Mouse (Mus musculus) limb, embryonic 15.5 days (tissue): Measurements from ENCODE around the gene Urad. TPM values are rescaled to one million over a fixed set of nuclear protein-coding genes. Genes with fewer than 3 reads are reported as not detected.
A peak's percentile ranks its signal among the peaks of the same experiment; 100 is the strongest.

Source experiments
- ATAC-seq: fragments of 200-750 bp; cut with Nextera tagmentation; 2 replicates; pipeline ENCODE4 v1.8.0; 2017; ENCODE audit warnings: low read depth, moderate TSS enrichment; ENCODE audit not compliant: insufficient number of reproducible peaks, low FRiP score, low TSS enrichment
- H3K27ac ChIP-seq: fragments of 300-500 bp; sonication (generic); 2 replicates; pipeline ENCODE4 v1.5.1; 2015; ENCODE audit warnings: moderate library complexity, mild to moderate bottlenecking, inconsistent platforms
- H3K27me3 ChIP-seq: fragments of 300-500 bp; sonication (generic); 2 replicates; pipeline ENCODE4 v1.6.1; 2015; ENCODE audit warnings: inconsistent platforms
- H3K36me3 ChIP-seq: fragments of 300-500 bp; sonication (generic); 2 replicates; pipeline ENCODE4 v1.6.1; 2015; ENCODE audit warnings: inconsistent platforms
- H3K4me1 ChIP-seq: fragments of 300-500 bp; sonication (generic); 2 replicates; pipeline ENCODE4 v1.6.1; 2015; ENCODE audit warnings: inconsistent platforms
- H3K4me2 ChIP-seq: fragments of 300-500 bp; sonication (generic); 2 replicates; pipeline ENCODE4 v1.6.1; 2015; ENCODE audit warnings: mild to moderate bottlenecking, inconsistent platforms
- H3K4me3 ChIP-seq: fragments of 300-500 bp; sonication (generic); 2 replicates; pipeline ENCODE4 v1.5.1; 2015; ENCODE audit warnings: mild to moderate bottlenecking, inconsistent platforms
- H3K9ac ChIP-seq: fragments of 300-500 bp; sonication (generic); 2 replicates; pipeline ENCODE4 v1.6.1; 2015; ENCODE audit warnings: inconsistent platforms
- H3K9me3 ChIP-seq: fragments of 300-500 bp; sonication (generic); 2 replicates; pipeline ENCODE4 v1.6.1; 2016; ENCODE audit warnings: inconsistent platforms
- WGBS: fragments of 180-500 bp; shearing (Covaris S2); methylation state at CpG from one replicate; pipeline ENCODE4 v1.1.7; 2015; 5-methylcytosine and 5-hydroxymethylcytosine counted together
- polyA plus RNA-seq: library from polyadenylated mRNA; unstranded; fragments of >200 nt; fragmentation: Nextera tagmentation; extraction: Ambion mirVana; gene quantifications from 2 replicates; pipeline ENCODE4 v1.2.1, GENCODE M21; 2015

The Urad gene
- polyA plus RNA-seq, 1 experiment from 2014 or later: not detected

DNA sequence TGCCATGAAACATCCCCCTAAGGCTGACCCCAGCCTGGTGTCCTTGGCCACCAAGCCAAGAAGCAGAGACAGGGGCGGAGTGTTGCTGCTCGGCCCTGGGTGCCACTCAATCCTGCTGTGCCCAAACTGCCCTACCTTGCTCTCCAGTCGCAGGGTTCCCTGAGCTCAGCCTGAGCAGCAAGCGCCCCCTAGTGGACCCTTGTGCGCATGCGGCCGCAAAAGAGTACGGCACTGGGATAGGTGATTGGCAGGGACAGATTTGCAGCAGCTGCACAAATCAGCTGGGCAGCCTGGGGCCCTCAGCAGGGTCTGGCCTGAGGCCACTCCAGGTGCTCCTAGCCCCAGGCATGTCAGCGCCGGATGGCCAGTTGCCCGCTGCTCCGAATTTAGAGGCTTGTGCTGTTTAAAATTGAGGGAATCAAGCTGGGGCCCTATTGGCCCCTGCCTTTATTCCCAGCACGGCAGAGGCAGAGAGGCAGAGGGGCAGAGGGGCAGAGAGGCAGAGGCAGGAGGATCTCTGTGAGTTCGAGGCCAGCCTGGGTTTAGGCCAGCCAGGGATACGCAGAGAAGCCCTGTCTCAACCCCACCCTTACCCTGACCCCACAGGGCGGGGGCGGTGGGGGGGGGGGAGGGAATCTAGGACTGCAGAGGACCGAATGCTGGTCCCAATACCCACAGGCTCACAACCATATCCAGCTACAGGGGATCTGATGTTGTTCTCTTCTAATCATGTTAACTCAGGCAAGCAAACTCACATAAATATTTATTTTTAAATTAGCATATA, 28.9 kb downstream of the Urad start:
- Histone ChIP-seq H3K4me3 (no peak overlapping the region), H3K9ac (no peak overlapping the region), H3K4me1 (peaks cover 7% of the 10 kb centered on the region), H3K9me3 (no peaks in the 10 kb centered on the region), H3K27ac (no peak overlapping the region), H3K27me3 (peaks cover 60% of the 10 kb centered on the region), H3K4me2 (no peak overlapping the region), H3K36me3 (no peaks in the 10 kb centered on the region)
- peak; percentile 55; the same call in 1 of the 2 replicates for ATAC-seq
- WGBS: 21% methylated on average over 18 of the region's 18 CpGs

DNA sequence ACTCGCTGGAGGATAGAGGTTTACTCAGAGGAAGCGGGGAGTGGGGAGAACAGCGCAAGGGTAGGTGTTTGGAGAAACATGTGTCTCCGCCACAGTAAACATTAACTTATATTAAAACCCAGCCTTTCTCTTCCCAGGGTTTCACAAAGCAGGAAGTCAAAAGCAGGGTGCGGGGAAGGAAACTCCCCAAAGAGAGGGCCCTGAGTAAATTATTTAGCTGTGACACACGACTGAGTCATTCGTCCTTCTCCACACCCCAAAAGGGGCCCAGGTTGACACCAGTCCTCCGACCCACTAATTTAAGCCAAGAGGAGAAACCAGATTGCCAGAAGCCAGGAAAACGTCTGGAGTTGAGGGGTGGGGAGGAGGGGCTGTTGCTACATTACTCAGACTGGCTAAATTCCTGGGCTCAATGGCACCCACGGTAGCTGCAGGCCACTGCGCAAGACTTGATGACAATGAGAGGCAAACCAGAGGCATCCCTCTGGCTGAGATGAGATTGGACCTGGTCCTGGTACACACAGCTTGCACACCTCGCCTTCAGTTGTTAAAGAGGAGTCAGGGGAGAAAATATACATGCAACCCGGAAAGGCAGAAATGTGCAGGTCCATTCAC, 29.6 kb downstream of the Urad start:
- Histone ChIP-seq H3K4me3 (no peak overlapping the region), H3K27ac (no peak overlapping the region), H3K9me3 (no peaks in the 10 kb centered on the region), H3K9ac (no peak overlapping the region), H3K27me3 (peaks cover 53% of the 10 kb centered on the region), H3K36me3 (no peaks in the 10 kb centered on the region), H3K4me2 (no peak overlapping the region), H3K4me1 (peaks cover 7% of the 10 kb centered on the region)
- no peak for ATAC-seq
- 34% methylated on average over 13 of the region's 13 CpGs for WGBS

DNA sequence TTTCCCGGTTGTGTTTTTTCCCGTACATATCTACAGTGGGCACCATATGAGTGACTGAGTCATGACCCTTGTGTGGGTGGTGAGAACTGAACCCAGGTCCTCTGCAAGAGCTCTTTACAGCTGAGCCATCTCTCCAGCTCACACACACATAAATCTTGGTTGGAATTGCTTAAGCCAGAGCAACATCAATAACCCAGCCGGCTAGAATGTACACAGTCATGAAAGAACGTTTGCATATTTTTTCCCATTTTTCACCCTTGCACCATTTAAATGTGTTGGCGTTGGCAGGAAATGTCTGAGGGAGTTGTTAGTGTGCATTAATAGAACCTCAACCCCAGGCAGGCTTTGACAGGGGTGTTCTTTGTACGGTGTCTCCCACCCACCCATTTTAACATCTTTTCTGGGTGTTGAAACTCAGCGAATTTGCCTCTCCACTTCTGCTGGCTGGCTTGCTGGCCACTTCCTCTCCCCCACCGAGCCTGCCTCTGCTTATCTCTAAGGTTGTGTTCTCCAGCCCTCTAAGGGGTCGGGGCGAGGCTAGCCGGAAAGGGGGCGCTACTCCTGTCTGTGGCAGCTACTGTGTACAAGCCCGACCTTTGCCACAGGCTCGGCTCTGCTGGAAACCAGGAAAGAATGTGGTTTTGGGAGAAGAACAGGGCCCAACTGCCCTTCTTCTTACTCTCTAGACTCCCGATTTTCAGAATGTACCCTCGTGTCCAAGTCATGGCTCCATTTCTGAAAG, 30.3 kb downstream of the Urad start:
- Histone ChIP-seq H3K4me1 (peaks cover 7% of the 10 kb centered on the region), H3K36me3 (no peaks in the 10 kb centered on the region), H3K27ac (no peak overlapping the region), H3K4me3 (no peak overlapping the region), H3K27me3 (peaks cover 47% of the 10 kb centered on the region), H3K9me3 (no peaks in the 10 kb centered on the region), H3K4me2 (no peak overlapping the region), H3K9ac (no peak overlapping the region)
- ATAC-seq: no peak
- WGBS: 33% methylated on average over 16 of the region's 16 CpGs

DNA sequence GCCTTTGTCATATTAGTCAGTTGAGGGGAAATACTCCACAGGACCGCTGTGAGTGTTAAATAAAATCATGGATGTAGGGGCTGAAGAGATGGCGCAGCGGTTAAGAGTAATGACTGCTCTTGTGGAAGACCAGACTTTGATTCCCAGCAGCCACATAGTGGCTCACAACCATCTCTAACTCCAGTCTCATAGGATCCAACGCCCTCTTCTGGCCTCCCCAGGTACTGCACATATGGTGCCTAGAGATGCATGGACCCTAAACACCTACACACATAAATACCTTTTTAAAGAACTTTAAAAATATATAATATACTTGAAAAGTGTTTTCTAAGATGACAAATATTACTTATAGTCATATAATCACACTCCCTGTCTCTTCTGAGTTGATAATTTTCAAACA, 37.9 kb downstream of the Urad start:
- H3K4me3 ChIP-seq: no peak overlapping the region
- WGBS: 75% methylated on average over 4 of the region's 4 CpGs
- no peak overlapping the region for H3K27ac ChIP-seq
- no peaks in the 10 kb centered on the region for H3K4me1 ChIP-seq
- H3K9me3 ChIP-seq: no peaks in the 10 kb centered on the region
- no peak overlapping the region for H3K9ac ChIP-seq
- H3K4me2 ChIP-seq: no peak overlapping the region
- peaks cover 38% of the 10 kb centered on the region for H3K27me3 ChIP-seq
- no peak for ATAC-seq
- H3K36me3 ChIP-seq: no peaks in the 10 kb centered on the region

DNA sequence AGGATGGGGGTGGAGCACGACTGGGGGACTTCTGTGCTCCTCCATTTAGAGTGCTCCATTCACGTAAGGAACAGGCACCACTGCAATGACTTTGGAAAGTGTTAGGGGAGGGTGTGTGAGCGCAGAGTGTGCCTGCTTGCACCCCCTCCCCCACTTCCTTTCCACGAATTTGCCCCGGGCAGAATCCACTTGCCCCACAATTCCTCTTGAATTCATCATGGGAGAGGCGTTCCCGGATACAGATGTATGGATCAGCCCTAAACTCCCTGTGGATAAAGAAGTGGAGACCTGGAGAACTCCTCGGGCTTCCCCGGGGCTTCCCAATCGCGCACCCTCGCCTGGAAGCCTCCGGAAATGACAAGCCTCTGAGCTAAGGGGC, 44.7 kb downstream of the Urad start:
- H3K4me2 ChIP-seq: no peak overlapping the region
- peaks cover 87% of the 10 kb centered on the region for H3K27me3 ChIP-seq
- no peak overlapping the region for H3K9ac ChIP-seq
- H3K9me3 ChIP-seq: no peaks in the 10 kb centered on the region
- no peak overlapping the region for H3K27ac ChIP-seq
- WGBS: under 1% methylated on average over 13 of the region's 13 CpGs
- peaks cover 7% of the 10 kb centered on the region; the same call in 1 of the 2 replicates for H3K4me1 ChIP-seq
- no peak overlapping the region for H3K4me3 ChIP-seq
- ATAC-seq: no peak
- H3K36me3 ChIP-seq: no peaks in the 10 kb centered on the region

DNA sequence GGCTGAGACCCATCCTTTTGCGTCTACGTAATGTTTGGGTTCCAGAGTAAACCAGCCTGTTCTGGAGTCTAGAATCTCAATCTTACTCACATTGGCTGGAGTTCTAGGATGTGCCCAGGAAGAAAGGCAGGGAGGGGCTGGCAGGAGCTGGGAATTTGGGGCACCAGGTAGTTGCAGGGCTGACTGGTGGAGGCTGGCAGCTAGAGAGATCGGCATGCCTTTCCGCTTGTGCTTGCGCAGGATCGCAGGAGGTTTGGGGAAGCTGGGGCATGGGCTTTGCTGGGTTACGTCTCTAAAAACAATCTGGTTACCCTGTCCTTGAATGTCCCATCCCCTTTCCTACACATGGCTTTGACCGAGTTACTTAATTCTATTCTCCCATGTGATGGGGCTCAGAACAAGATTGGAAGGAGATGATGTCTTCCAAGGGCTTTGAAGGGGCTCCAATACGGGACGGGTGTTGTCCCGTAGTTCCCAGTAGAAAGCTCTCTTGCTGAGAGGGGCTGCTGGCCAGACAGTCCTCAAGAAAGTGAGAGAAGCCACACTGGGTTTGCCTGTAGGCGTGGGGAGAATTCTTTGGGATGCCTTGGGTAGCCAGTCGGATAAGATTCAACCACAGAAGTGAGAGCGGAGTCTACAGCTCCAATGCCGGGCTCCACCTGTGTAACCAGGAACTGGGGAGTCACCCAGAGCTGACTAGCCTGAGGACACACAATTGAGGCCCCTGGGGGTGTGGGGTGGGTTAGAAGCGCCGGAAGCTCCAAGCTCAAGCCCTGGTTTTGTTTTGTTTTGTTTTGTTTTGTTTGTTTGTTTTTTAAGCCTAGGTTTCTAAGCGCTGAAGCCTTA, 45.3 kb downstream of the Urad start:
- H3K9ac ChIP-seq: no peak overlapping the region
- peaks cover 7% of the 10 kb centered on the region; the same call in 1 of the 2 replicates for H3K4me1 ChIP-seq
- 2% methylated on average over 18 of the region's 18 CpGs for WGBS
- H3K9me3 ChIP-seq: no peaks in the 10 kb centered on the region
- no peak for ATAC-seq
- H3K27me3 ChIP-seq: peaks cover 91% of the 10 kb centered on the region
- no peak overlapping the region for H3K4me3 ChIP-seq
- no peaks in the 10 kb centered on the region for H3K36me3 ChIP-seq
- no peak overlapping the region for H3K27ac ChIP-seq
- no peak overlapping the region for H3K4me2 ChIP-seq

DNA sequence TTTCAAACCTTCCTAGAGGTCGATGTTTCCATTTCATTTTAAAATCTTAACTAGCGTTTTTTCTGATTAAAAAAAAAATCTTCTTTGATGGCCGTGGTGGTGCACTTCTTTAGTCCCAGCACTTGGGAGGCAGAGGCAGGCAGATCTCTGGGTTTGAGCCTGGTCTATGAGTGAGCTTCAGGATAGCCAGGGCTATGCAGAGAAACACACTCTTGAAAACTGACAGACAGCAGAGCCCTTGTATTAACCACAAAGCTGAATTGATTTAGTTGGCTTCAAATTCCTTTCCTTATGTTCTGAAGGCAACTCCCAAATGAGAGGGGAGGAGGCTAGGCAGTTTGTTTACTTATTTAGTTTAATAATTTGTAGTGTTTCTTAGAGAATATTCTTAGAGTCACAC, 46.5 kb downstream of the Urad start:
- Histone ChIP-seq H3K9me3 (no peaks in the 10 kb centered on the region), H3K4me3 (no peak overlapping the region), H3K27ac (no peak overlapping the region), H3K4me2 (no peak overlapping the region), H3K9ac (no peak overlapping the region), H3K36me3 (no peaks in the 10 kb centered on the region), H3K27me3 (peaks cover 91% of the 10 kb centered on the region), H3K4me1 (peaks cover 7% of the 10 kb centered on the region; the same call in 1 of the 2 replicates)
- WGBS: 18% methylated on average over 3 of the region's 3 CpGs
- ATAC-seq: no peak

DNA sequence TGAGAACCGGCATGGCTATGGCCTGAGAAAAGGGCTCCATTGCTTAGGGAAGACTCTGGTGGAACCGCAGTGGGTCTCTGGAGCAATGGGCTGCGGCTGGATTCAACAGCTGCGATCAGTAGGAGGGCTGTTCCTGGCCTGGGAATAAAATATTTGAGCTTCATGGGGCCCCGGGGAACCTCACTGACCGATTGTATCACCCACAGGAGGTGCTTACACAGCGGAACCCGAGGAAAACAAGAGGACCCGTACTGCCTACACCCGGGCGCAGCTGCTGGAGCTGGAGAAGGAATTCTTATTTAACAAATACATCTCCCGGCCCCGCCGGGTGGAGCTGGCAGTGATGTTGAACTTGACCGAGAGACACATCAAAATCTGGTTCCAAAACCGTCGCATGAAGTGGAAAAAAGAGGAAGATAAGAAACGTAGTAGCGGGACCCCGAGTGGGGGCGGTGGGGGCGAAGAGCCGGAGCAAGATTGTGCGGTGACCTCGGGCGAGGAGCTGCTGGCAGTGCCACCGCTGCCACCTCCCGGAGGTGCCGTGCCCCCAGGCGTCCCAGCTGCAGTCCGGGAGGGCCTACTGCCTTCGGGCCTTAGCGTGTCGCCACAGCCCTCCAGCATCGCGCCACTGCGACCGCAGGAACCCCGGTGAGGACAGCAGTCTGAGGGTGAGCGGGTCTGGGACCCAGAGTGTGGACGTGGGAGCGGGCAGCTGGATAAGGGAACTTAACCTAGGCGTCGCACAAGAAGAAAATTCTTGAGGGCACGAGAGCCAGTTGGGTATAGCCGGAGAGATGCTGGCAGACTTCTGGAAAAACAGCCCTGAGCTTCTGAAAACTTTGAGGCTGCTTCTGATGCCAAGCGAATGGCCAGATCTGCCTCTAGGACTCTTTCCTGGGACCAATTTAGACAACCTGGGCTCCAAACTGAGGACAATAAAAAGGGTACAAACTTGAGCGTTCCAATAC, 47.8 kb downstream of the Urad start:
- no peak overlapping the region for H3K9ac ChIP-seq
- no peak for ATAC-seq

DNA sequence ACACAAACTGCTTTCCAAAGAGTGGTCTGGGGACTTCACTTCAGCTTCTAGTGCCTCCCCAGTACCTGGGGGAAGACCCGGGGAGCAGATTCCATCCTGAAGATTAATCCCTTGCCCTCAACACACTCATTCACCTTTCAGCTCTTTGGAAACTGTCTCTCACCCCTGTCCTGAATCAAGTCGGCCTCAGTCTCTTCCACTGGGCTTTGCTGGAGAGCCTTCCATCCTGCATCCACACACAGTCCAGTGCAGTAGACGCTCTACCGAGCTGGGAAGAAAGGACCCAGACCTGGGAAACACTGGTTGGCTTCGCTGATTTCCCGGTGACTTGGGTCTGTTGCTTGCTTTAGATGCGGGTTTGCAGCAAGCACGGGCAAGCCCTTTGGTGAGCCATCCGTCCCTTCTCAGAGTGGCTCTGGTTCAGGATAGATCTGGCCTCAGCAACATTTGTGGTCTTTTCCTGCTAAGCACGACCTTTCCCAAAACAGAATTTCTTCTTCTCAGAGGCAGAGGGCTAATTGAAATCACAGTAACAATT, 49.4 kb downstream of the Urad start:
- 3% methylated on average over 10 of the region's 10 CpGs for WGBS
- Histone ChIP-seq H3K27ac (no peak overlapping the region), H3K9me3 (no peaks in the 10 kb centered on the region), H3K9ac (no peak overlapping the region), H3K36me3 (no peaks in the 10 kb centered on the region), H3K4me1 (peaks cover 14% of the 10 kb centered on the region), H3K4me3 (no peak overlapping the region), H3K4me2 (no peak overlapping the region), H3K27me3 (peaks cover 93% of the 10 kb centered on the region)
- ATAC-seq: no peak

More for the DNA sequence above, 47.8 kb downstream of the Urad start:
- no peaks in the 10 kb centered on the region for H3K36me3 ChIP-seq
- no peaks in the 10 kb centered on the region for H3K9me3 ChIP-seq
- H3K4me3 ChIP-seq: no peak overlapping the region
- H3K4me1 ChIP-seq: peaks cover 14% of the 10 kb centered on the region
- peaks cover 91% of the 10 kb centered on the region for H3K27me3 ChIP-seq
- WGBS: under 1% methylated on average over 48 of the region's 48 CpGs
- no peak overlapping the region for H3K27ac ChIP-seq
- H3K4me2 ChIP-seq: no peak overlapping the region

DNA sequence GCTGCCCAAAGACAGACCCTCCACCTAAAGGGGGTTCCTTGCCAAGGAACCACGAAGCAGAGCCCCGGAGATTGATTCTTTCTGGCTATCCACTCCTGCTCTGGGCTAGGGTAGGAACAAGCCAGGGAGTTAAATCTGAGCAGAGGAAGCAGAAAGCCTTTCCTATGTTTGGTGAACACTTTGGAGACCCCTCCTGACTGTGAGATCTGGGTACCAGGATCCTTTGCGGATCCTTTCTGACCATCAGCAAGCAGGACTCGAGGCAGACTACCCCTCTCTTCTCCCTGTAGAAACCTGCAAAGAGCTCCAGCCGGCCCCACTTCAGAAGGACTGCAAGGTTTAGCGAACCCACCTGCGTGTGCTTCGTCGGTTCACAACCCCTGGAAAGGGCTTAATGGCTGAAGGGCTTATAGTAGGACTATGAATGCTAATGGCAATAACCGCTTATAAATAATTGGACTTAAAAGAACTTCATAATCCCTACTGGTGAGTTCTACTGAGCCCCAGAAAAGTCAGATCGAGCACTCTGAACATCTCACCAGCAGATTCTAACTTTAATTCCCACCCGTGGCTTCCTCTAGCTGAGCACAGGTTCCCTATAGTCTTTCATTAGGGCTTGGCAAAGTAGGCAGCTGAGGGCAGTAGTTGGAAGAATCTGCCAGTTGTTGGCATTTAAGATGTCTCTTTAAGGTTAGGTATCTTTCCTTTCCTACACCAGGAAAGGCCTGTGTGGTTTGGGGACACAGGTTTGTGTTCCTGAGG, 50.0 kb downstream of the Urad start:
- ATAC-seq: no peak
- no peak overlapping the region for H3K27ac ChIP-seq
- H3K4me1 ChIP-seq: peaks cover 10% of the 10 kb centered on the region
- no peak overlapping the region for H3K9ac ChIP-seq
- H3K9me3 ChIP-seq: no peaks in the 10 kb centered on the region
- peaks cover 93% of the 10 kb centered on the region for H3K27me3 ChIP-seq
- no peaks in the 10 kb centered on the region for H3K36me3 ChIP-seq
- H3K4me2 ChIP-seq: no peak overlapping the region
- H3K4me3 ChIP-seq: no peak overlapping the region
- 11% methylated on average over 12 of the region's 12 CpGs for WGBS
